Mouse (Mus musculus) C2C12 (cell line): Measurements from ENCODE around the gene Spef1. TPM values are rescaled to one million over a fixed set of nuclear protein-coding genes. Genes with fewer than 3 reads are reported as not detected.

Source experiments
- H3K27me3 ChIP-seq: one replicate; pipeline ENCODE4 v1.6.1; 2011; ENCODE audit not compliant: control insufficient read depth, insufficient read depth, insufficient read length
- H3K36me3 ChIP-seq: one replicate; pipeline ENCODE4 v1.6.1; 2011; ENCODE audit not compliant: control insufficient read depth, insufficient read depth
- H3K4me3 ChIP-seq: one replicate; pipeline ENCODE4 v1.5.1; 2011; ENCODE audit warnings: mild to moderate bottlenecking, control low read depth; ENCODE audit not compliant: poor library complexity, insufficient read depth, severe bottlenecking
- H3K79me2 ChIP-seq: one replicate; pipeline ENCODE4 v1.6.1; 2011; ENCODE audit not compliant: control insufficient read depth, insufficient read depth
- H3K79me3 ChIP-seq: one replicate; pipeline ENCODE4 v1.6.1; 2011; ENCODE audit warnings: low read depth, control low read depth
- H3ac ChIP-seq: one replicate; pipeline ENCODE3; 2011; ENCODE audit warnings: low read depth; ENCODE audit not compliant: control insufficient read depth, insufficient read length
- CEBPB ChIP-seq: IDR thresholded peaks from one replicate; pipeline ENCODE4 v1.6.1; 2011; ENCODE audit warnings: low read depth, mild to moderate bottlenecking, control low read depth, moderate library complexity
- CTCF ChIP-seq: IDR thresholded peaks from one replicate; pipeline ENCODE4 v1.5.1; 2011; ENCODE audit not compliant: control insufficient read depth, insufficient read depth, insufficient read length
- FOSL1 ChIP-seq: IDR thresholded peaks from one replicate; pipeline ENCODE4 v1.8.0; 2011; ENCODE audit warnings: mild to moderate bottlenecking, low read length; ENCODE audit not compliant: poor library complexity, insufficient read depth, severe bottlenecking
- MAX ChIP-seq: IDR thresholded peaks from one replicate; pipeline ENCODE4 v1.6.1; 2011; ENCODE audit warnings: mild to moderate bottlenecking, control low read depth
- MYOD1 ChIP-seq: IDR thresholded peaks from one replicate; pipeline ENCODE4 v1.6.1; 2011; ENCODE audit warnings: low read depth; ENCODE audit not compliant: control insufficient read depth, insufficient read length
- MYOG ChIP-seq: IDR thresholded peaks from one replicate; pipeline ENCODE4 v1.6.1; 2011; ENCODE audit not compliant: control insufficient read depth, insufficient read length; ENCODE audit errors: extremely low read depth
- USF1 ChIP-seq: IDR thresholded peaks from one replicate; pipeline ENCODE4 v1.6.1; 2011; ENCODE audit warnings: low read depth, mild to moderate bottlenecking, control low read depth, moderate library complexity
- polyA plus RNA-seq: library from polyadenylated mRNA; unstranded; fragments of >200 nt; fragmentation: generic; extraction: Trizol; gene quantifications from one replicate; pipeline ENCODE4 v1.2.1, GENCODE M21; 2012; ENCODE audit warnings: missing spikeins

Spef1 gene
- polyA plus RNA-seq, 1 experiment = 7.6 TPM

GRCm38 (mm10) chr2:131172322-131172721, 14.8 kb downstream of the Spef1 start:
- H3K27me3 ChIP-seq = no peaks in the 10 kb centered on the region
- H3K79me3 ChIP-seq = peaks cover 12% of the 10 kb centered on the region
- H3ac ChIP-seq = no peak overlapping the region
- peaks cover 1% of the 10 kb centered on the region for H3K36me3 ChIP-seq
- TF ChIP-seq MYOD1 (no peak), MAX (no peak), USF1 (no peak), CEBPB (no peak), CTCF (no peak), FOSL1 (no peak), MYOG (no peak)
- no peak overlapping the region for H3K4me3 ChIP-seq
- peaks cover 16% of the 10 kb centered on the region for H3K79me2 ChIP-seq

GRCm38 (mm10) chr2:131171401-131172104, 15.5 kb downstream of the Spef1 start:
- Histone ChIP-seq H3K79me3 (peaks cover 6% of the 10 kb centered on the region), H3K4me3 (no peak overlapping the region), H3K79me2 (peaks cover 8% of the 10 kb centered on the region), H3K36me3 (no peaks in the 10 kb centered on the region), H3K27me3 (no peaks in the 10 kb centered on the region), H3ac (no peak overlapping the region)
- no peak for TF ChIP-seq FOSL1
- no peak for TF ChIP-seq MYOG
- no peak for TF ChIP-seq MAX
- TF ChIP-seq CTCF = no peak
- no peak for TF ChIP-seq USF1

DNA sequence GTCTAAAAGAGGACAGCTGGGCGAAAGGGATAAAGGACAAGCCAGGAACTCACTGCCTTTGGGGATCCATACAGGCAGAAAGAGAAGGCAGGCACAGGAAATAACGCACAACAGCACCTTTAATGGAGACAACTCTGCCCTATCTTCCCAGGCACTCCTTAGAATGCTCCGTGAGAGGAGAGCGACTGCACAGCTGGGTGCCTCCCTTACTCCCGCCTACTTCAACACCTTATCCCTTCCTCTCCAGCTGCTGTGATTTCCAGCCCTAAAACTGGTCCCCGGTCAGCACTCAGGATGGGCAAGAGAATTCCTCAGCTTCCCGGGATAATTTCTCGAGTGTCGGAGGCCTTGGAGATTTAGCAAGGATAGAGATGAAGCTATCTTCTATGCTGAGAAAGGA, 16.1 kb downstream of the Spef1 start:
- no peaks in the 10 kb centered on the region for H3K27me3 ChIP-seq
- H3K79me3 ChIP-seq = peaks cover under 1% of the 10 kb centered on the region
- no peaks in the 10 kb centered on the region for H3K36me3 ChIP-seq
- H3K79me2 ChIP-seq = peaks cover 2% of the 10 kb centered on the region
- no peak overlapping the region for H3ac ChIP-seq
- H3K4me3 ChIP-seq = no peak overlapping the region
- TF ChIP-seq CTCF = no peak
- TF ChIP-seq MYOG = no peak
- TF ChIP-seq MYOD1 = no peak
- TF ChIP-seq CEBPB = no peak
- no peak for TF ChIP-seq USF1
- TF ChIP-seq FOSL1 = no peak
- TF ChIP-seq MAX = no peak

DNA sequence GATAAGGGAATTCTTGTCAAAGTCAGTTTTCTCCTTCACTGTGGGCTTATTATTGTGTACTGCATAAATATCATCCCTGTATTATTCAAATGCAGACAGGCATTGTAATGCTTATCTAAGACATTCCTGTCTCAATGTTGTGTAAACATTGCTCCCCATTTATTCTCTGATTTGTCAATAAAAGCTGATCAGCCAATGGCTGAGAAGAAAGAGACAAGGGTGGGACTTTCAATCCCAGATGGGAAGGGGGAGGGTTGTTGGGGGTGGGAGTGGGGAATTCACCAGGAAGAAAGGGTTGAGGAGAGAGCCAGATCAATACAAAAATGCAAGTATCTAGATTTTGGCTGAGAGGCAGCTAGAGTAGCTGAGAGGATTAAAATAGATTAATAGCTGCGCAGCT, 18.2 kb downstream of the Spef1 start:
- H3ac ChIP-seq = no peak overlapping the region
- no peaks in the 10 kb centered on the region for H3K27me3 ChIP-seq
- H3K36me3 ChIP-seq = no peaks in the 10 kb centered on the region
- no peak overlapping the region for H3K4me3 ChIP-seq
- H3K79me3 ChIP-seq = no peaks in the 10 kb centered on the region
- TF ChIP-seq FOSL1 = no peak
- TF ChIP-seq USF1 = no peak
- TF ChIP-seq CEBPB = no peak
- TF ChIP-seq MAX = no peak
- no peak for TF ChIP-seq MYOD1
- TF ChIP-seq CTCF = no peak
- no peak for TF ChIP-seq MYOG
- no peaks in the 10 kb centered on the region for H3K79me2 ChIP-seq

- Histone ChIP-seq H3K79me3 (no peaks in the 10 kb centered on the region), H3K4me3 (no peak overlapping the region), H3K79me2 (no peaks in the 10 kb centered on the region), H3K27me3 (no peaks in the 10 kb centered on the region), H3ac (no peak overlapping the region), H3K36me3 (no peaks in the 10 kb centered on the region)
- TF ChIP-seq FOSL1 = no peak
- no peak for TF ChIP-seq MYOG
- no peak for TF ChIP-seq MYOD1
- TF ChIP-seq CEBPB = no peak
- no peak for TF ChIP-seq MAX
- TF ChIP-seq CTCF = no peak
- no peak for TF ChIP-seq USF1
Measured at GRCm38 (mm10) chr2:131167984-131168383, 19.1 kb downstream of the Spef1 start.

DNA sequence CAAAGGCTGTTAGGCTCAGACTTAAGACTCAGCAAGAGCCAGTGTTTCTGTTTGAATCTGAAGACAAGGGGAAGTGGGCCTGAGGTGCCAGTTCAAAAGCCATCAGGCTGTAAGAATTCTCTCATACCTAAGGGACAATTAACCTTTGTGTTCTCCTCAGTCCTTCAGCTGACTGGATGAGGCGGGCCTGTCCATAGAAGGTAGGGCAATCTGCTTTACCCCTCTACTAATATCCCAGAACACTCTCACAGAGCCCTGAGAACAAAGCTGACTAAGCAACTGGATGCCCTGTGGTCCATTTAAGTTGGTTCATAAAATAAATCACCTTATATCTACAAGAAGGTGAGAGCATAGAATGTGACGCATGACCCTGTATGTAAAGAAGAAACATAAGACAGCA, 20.9 kb downstream of the Spef1 start:
- H3K27me3 ChIP-seq = no peaks in the 10 kb centered on the region
- TF ChIP-seq MYOG (no peak), MAX (no peak)
- no peak overlapping the region for H3K4me3 ChIP-seq
- H3K79me2 ChIP-seq = no peaks in the 10 kb centered on the region
- no peak overlapping the region for H3ac ChIP-seq
- H3K36me3 ChIP-seq = no peaks in the 10 kb centered on the region
- no peaks in the 10 kb centered on the region for H3K79me3 ChIP-seq
